Mouse (Mus musculus): ENCODE results near the gene Blmh. TPM values are rescaled to one million over a fixed set of nuclear protein-coding genes. Genes with fewer than 3 reads are reported as not detected.
A peak's percentile ranks its signal among the peaks of the same experiment; 100 is the strongest.

The Blmh gene
- polyA plus RNA-seq, 1 experiment = 4.8 TPM

GRCm38 (mm10) chr11:77009069-77010025, 84.7 kb downstream of the Blmh start:
- peaks cover 26% of the 10 kb centered on the region for H3K4me1 ChIP-seq (ENCODE audit: control insufficient read depth, insufficient read depth, insufficient read length, low read length)
- H3K27ac ChIP-seq (ENCODE audit: insufficient read depth, low read depth, low read length) = peak overlapping the region; percentile 93
- WGBS = 25% methylated on average over 16 of the region's 16 CpGs
- no peaks in the 10 kb centered on the region for H3K27me3 ChIP-seq (ENCODE audit: control insufficient read depth, insufficient read depth, low read length)
- TF ChIP-seq CTCF (IDR thresholded peaks at IDR 0.05; ENCODE audit: extremely low read depth, insufficient read length, insufficient replicate concordance, low read depth, low read length) = no peak
- peak; percentile 25; the same call in 1 of the 2 replicates for TF ChIP-seq POLR2A (IDR thresholded peaks at IDR 0.05; ENCODE audit: low read depth, low read length)
- peak overlapping the region; percentile 70 for H3K4me3 ChIP-seq (ENCODE audit: low read depth, low read length)
- H3K36me3 ChIP-seq (ENCODE audit: control insufficient read depth, insufficient read depth, low read length) = peaks cover 13% of the 10 kb centered on the region; the same call in 1 of the 2 replicates

GRCm38 (mm10) chr11:77010762-77011475, 86.3 kb downstream of the Blmh start:
- peaks cover 22% of the 10 kb centered on the region for H3K36me3 ChIP-seq (ENCODE audit: control insufficient read depth, insufficient read depth, low read length)
- TF ChIP-seq CTCF (IDR thresholded peaks at IDR 0.05; ENCODE audit: extremely low read depth, insufficient read length, insufficient replicate concordance, low read depth, low read length) (no peak), POLR2A (IDR thresholded peaks at IDR 0.05; ENCODE audit: low read depth, low read length) (no peak; the same call in 1 of the 2 replicates)
- 28% methylated on average over 10 of the region's 10 CpGs for WGBS
- peaks cover 22% of the 10 kb centered on the region for H3K4me1 ChIP-seq (ENCODE audit: control insufficient read depth, insufficient read depth, insufficient read length, low read length)
- H3K27me3 ChIP-seq (ENCODE audit: control insufficient read depth, insufficient read depth, low read length) = no peaks in the 10 kb centered on the region
- peak overlapping the region; percentile 44; the same call in 1 of the 2 replicates for H3K4me3 ChIP-seq (ENCODE audit: low read depth, low read length)
- peak overlapping the region; percentile 93 for H3K27ac ChIP-seq (ENCODE audit: insufficient read depth, low read depth, low read length)

- Histone ChIP-seq H3K36me3 (ENCODE audit: control insufficient read depth, insufficient read depth, low read length) (peaks cover 41% of the 10 kb centered on the region), H3K4me1 (ENCODE audit: control insufficient read depth, insufficient read depth, insufficient read length, low read length) (peaks cover 29% of the 10 kb centered on the region), H3K4me3 (ENCODE audit: low read depth, low read length) (no peak overlapping the region), H3K27ac (ENCODE audit: insufficient read depth, low read depth, low read length) (no peak overlapping the region), H3K27me3 (ENCODE audit: control insufficient read depth, insufficient read depth, low read length) (no peaks in the 10 kb centered on the region)
- TF ChIP-seq POLR2A (IDR thresholded peaks at IDR 0.05; ENCODE audit: low read depth, low read length) (no peak), CTCF (IDR thresholded peaks at IDR 0.05; ENCODE audit: extremely low read depth, insufficient read length, insufficient replicate concordance, low read depth, low read length) (peak; percentile 10; the same call in 1 of the 2 replicates)
- 92% methylated on average over 11 of the region's 11 CpGs for whole genome bisulfite sequencing
Measured at GRCm38 (mm10) chr11:77018046-77018445, 93.4 kb downstream of the Blmh start.

- peaks cover 36% of the 10 kb centered on the region for H3K36me3 ChIP-seq (ENCODE audit: control insufficient read depth, insufficient read depth, low read length)
- no peaks in the 10 kb centered on the region for H3K27me3 ChIP-seq (ENCODE audit: control insufficient read depth, insufficient read depth, low read length)
- no peak overlapping the region for H3K4me3 ChIP-seq (ENCODE audit: low read depth, low read length)
- peaks cover 34% of the 10 kb centered on the region for H3K4me1 ChIP-seq (ENCODE audit: control insufficient read depth, insufficient read depth, insufficient read length, low read length)
- WGBS = 14% methylated on average over 8 of the region's 8 CpGs
- H3K27ac ChIP-seq (ENCODE audit: insufficient read depth, low read depth, low read length) = peak overlapping the region; percentile 77
- TF ChIP-seq CTCF (IDR thresholded peaks at IDR 0.05; ENCODE audit: extremely low read depth, insufficient read length, insufficient replicate concordance, low read depth, low read length) (no peak), POLR2A (IDR thresholded peaks at IDR 0.05; ENCODE audit: low read depth, low read length) (no peak)
Measured at GRCm38 (mm10) chr11:77019539-77019938, 94.9 kb downstream of the Blmh start.

- H3K27ac ChIP-seq (ENCODE audit: insufficient read depth, low read depth, low read length) = peak overlapping the region; percentile 92
- TF ChIP-seq CTCF (IDR thresholded peaks at IDR 0.05; ENCODE audit: extremely low read depth, insufficient read length, insufficient replicate concordance, low read depth, low read length) (no peak), POLR2A (IDR thresholded peaks at IDR 0.05; ENCODE audit: low read depth, low read length) (no peak)
- H3K36me3 ChIP-seq (ENCODE audit: control insufficient read depth, insufficient read depth, low read length) = peaks cover 20% of the 10 kb centered on the region; the same call in 1 of the 2 replicates
- peaks cover 34% of the 10 kb centered on the region for H3K4me1 ChIP-seq (ENCODE audit: control insufficient read depth, insufficient read depth, insufficient read length, low read length)
- H3K27me3 ChIP-seq (ENCODE audit: control insufficient read depth, insufficient read depth, low read length) = no peaks in the 10 kb centered on the region
- peak overlapping the region; percentile 16 for H3K4me3 ChIP-seq (ENCODE audit: low read depth, low read length)
- 21% methylated on average over 9 of the region's 9 CpGs for WGBS
Measured at GRCm38 (mm10) chr11:77021749-77022396, 97.3 kb downstream of the Blmh start.

GRCm38 (mm10) chr11:77026559-77026958, 102.0 kb downstream of the Blmh start:
- Histone ChIP-seq H3K27me3 (ENCODE audit: control insufficient read depth, insufficient read depth, low read length) (no peaks in the 10 kb centered on the region), H3K4me1 (ENCODE audit: control insufficient read depth, insufficient read depth, insufficient read length, low read length) (peaks cover 11% of the 10 kb centered on the region; the same call in 1 of the 2 replicates), H3K36me3 (ENCODE audit: control insufficient read depth, insufficient read depth, low read length) (peaks cover 15% of the 10 kb centered on the region), H3K27ac (ENCODE audit: insufficient read depth, low read depth, low read length) (no peak overlapping the region), H3K4me3 (ENCODE audit: low read depth, low read length) (no peak overlapping the region)
- WGBS = 78% methylated on average over 3 of the region's 3 CpGs
- TF ChIP-seq CTCF (IDR thresholded peaks at IDR 0.05; ENCODE audit: extremely low read depth, insufficient read length, insufficient replicate concordance, low read depth, low read length) = no peak
- TF ChIP-seq POLR2A (IDR thresholded peaks at IDR 0.05; ENCODE audit: low read depth, low read length) = no peak
